Mouse (Mus musculus) myocyte (in vitro differentiated cells): ENCODE measurements around the gene Asxl1.

Experiments used
- MAX ChIP-seq: IDR thresholded peaks from one replicate; pipeline ENCODE4 v1.6.1; 2011; ENCODE audit warnings: low read depth, mild to moderate bottlenecking, control low read depth
- USF1 ChIP-seq: IDR thresholded peaks from one replicate; pipeline ENCODE4 v1.6.1; 2011; ENCODE audit warnings: low read depth, mild to moderate bottlenecking, control low read depth, moderate library complexity

- no peak for TF ChIP-seq MAX
- TF ChIP-seq USF1 = no peak
These were observed at the start of gene Asxl1 for GRCm38 (mm10) chr2:153345454-153346220.
